Mouse (Mus musculus) lung, postnatal 4 days (tissue): ENCODE data around the gene Gm10428.

Experiments used
- DNase-seq, 2 experiments: peaks; one replicate each; pipeline ENCODE4 v3.0.0; 2021

The Gm10428 gene

GRCm38 (mm10) chr11:62788935-62789616 lies 36.2 kb downstream of the Gm10428 start, which contains the start of gene Zfp286:
Zfp286 (minus strand) TSS chr11:62789462.
- peak; percentile 88 to 91 for DNase-seq

GRCm38 (mm10) chr11:62789617-62789936 lies 36.7 kb downstream of the Gm10428 start:
- DNase-seq: no peak
